Mouse (Mus musculus) thymus, adult 2 months (tissue): ENCODE data around the gene Epyc. TPM values are rescaled to one million over a fixed set of nuclear protein-coding genes. Genes with fewer than 3 reads are reported as not detected.

ENCODE experiments used
- DNase-seq: peaks from one replicate; pipeline ENCODE4 v3.0.0; 2021
- H3K27ac ChIP-seq: fragments of 200-500 bp; 2 replicates; pipeline ENCODE4 v1.5.1; 2012; ENCODE audit warnings: low read length, control low read depth; ENCODE audit not compliant: control insufficient read depth, insufficient read depth
- H3K27me3 ChIP-seq: fragments of 200-500 bp; 2 replicates; pipeline ENCODE4 v1.6.1; 2012; ENCODE audit warnings: mild to moderate bottlenecking, low read length, moderate library complexity, mixed read lengths; ENCODE audit not compliant: control insufficient read depth, insufficient read depth
- H3K36me3 ChIP-seq: fragments of 200-500 bp; 2 replicates; pipeline ENCODE4 v1.6.1; 2012; ENCODE audit warnings: mild to moderate bottlenecking, low read length, moderate library complexity; ENCODE audit not compliant: control insufficient read depth, insufficient read depth
- H3K4me1 ChIP-seq: fragments of 200-500 bp; replicated peaks from 2 replicates; pipeline ENCODE4 v1.6.1; 2012; ENCODE audit warnings: low read length; ENCODE audit not compliant: control insufficient read depth, insufficient read depth
- H3K4me3 ChIP-seq: fragments of 200-500 bp; 2 replicates; pipeline ENCODE4 v1.5.1; 2012; ENCODE audit warnings: mild to moderate bottlenecking, low read length, control low read depth, moderate library complexity; ENCODE audit not compliant: control insufficient read depth, insufficient read depth
- CTCF ChIP-seq: fragments of 200-500 bp; IDR thresholded peaks from 2 replicates; pipeline ENCODE4 v1.5.1; 2012; ENCODE audit warnings: mild to moderate bottlenecking, control low read depth, low read length, moderate library complexity, borderline replicate concordance; ENCODE audit not compliant: control insufficient read depth, poor library complexity, insufficient read depth; ENCODE audit errors: extremely low read depth
- POLR2A ChIP-seq: fragments of 200-500 bp; IDR thresholded peaks from 2 replicates; pipeline ENCODE4 v1.6.1; 2012; ENCODE audit warnings: mild to moderate bottlenecking, low read length, control low read depth, moderate library complexity; ENCODE audit not compliant: control insufficient read depth, poor library complexity, insufficient read depth; ENCODE audit errors: extremely low read depth
- WGBS: fragments of 180-500 bp; shearing (Covaris S2); methylation state at CpG from one replicate; pipeline ENCODE4 v1.1.7; 2018; 5-methylcytosine and 5-hydroxymethylcytosine counted together
- polyA plus RNA-seq: library from polyadenylated mRNA; depleted of rRNA; stranded (reverse); fragments of >200 nt; gene quantifications from 2 replicates; pipeline ENCODE4 v1.2.3, GENCODE M21; 2012

The Epyc gene
- polyA plus RNA-seq, 1 experiment = 0.42 TPM

DNA sequence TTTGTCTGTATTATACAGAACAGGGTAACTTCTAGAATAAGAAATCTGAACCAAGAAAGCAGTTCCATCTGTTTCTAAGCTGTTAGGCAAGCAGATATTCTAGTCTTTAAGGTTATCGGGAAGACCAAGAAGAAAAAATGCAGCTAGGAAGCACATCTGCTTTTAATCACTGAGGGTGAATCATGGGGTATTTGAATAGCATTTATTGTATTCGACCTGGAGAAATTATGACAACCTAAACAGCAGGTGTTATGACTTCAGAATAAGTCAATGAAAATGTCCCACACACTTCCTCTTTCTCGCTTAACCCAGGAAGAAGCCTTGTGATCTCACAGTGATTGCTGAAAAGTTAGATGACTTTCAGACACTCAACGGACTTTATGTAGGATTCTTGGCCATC is 18.8 kb upstream of the Epyc start:
- WGBS = 40% methylated on average over 4 of the region's 4 CpGs
- Histone ChIP-seq H3K4me1 (no peaks in the 10 kb centered on the region), H3K4me3 (no peak overlapping the region), H3K36me3 (no peaks in the 10 kb centered on the region), H3K27ac (no peak overlapping the region), H3K27me3 (no peaks in the 10 kb centered on the region)
- no peak for DNase-seq
- TF ChIP-seq POLR2A (no peak), CTCF (no peak)

DNA sequence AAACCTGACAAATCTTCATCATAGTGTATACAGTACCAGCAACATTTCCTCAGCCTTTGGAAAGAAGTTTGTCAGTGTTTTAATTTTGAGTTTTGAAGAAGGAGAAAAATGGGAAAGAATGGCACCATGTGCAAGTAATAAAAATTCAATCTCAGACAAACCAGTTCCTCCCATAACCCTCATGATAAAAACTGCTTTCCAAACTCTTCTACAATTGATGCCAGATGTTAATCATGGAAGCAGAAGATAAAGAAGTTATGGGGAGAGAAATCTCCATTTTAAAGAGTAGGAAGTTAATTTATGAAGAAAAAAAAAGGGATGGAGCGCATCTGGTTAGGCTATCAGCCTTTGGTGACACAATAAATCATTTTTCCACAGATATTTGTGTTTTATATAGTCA is 17.3 kb upstream of the Epyc start:
- H3K4me3 ChIP-seq = no peak overlapping the region
- no peak overlapping the region for H3K27ac ChIP-seq
- H3K36me3 ChIP-seq = no peaks in the 10 kb centered on the region
- TF ChIP-seq CTCF (no peak), POLR2A (no peak)
- WGBS = 84% methylated on average over 1 of the region's 1 CpGs
- H3K4me1 ChIP-seq = no peaks in the 10 kb centered on the region
- H3K27me3 ChIP-seq = no peaks in the 10 kb centered on the region
- no peak for DNase-seq

DNA sequence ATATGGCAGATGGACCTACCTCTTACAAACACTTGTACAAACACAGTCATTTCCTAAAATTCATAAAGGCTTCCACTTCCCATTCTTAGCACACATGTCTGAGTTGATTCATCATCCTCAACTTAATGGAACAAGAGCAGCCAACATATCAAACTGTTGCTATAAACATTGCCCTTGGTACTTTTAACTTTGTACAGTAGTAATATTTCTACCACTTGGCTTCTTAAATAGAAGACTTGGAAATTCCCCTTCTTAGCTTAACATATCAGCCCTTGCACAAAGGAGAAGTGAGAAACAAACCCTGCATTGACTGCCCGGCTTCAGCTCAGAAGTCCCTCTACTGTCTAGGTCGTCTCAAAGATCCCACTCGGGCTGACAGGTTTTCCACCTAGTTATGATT is 12.8 kb upstream of the Epyc start:
- H3K27me3 ChIP-seq = no peaks in the 10 kb centered on the region
- no peaks in the 10 kb centered on the region for H3K4me1 ChIP-seq
- TF ChIP-seq CTCF (no peak), POLR2A (no peak)
- 88% methylated on average over 3 of the region's 3 CpGs for WGBS
- no peak for DNase-seq
- H3K36me3 ChIP-seq = no peaks in the 10 kb centered on the region
- H3K4me3 ChIP-seq = no peak overlapping the region
- no peak overlapping the region for H3K27ac ChIP-seq

DNA sequence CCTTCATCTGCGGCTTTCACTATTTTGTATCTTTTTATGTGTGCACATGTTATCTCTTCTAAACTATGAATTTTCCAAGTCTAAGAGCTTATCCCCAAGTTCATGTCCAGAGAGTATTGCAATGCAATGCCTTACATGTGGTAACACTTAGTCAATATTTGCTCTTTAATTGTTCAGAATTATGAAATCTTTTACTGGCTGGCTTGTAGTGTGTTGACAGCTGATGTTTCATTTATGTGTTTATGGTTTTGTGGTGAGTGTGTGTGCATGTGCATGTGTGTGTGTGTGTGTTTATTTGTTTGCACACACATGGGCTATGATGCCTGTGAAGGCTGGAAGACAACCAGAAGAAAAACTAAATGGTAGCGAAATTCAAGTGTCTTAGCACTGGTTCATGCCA is 1.9 kb upstream of the Epyc start:
- Histone ChIP-seq H3K4me3 (no peak overlapping the region), H3K4me1 (no peaks in the 10 kb centered on the region), H3K27me3 (no peaks in the 10 kb centered on the region), H3K27ac (no peak overlapping the region), H3K36me3 (no peaks in the 10 kb centered on the region)
- TF ChIP-seq CTCF (no peak), POLR2A (no peak)
- DNase-seq = no peak
- WGBS = 70% methylated on average over 2 of the region's 2 CpGs

DNA sequence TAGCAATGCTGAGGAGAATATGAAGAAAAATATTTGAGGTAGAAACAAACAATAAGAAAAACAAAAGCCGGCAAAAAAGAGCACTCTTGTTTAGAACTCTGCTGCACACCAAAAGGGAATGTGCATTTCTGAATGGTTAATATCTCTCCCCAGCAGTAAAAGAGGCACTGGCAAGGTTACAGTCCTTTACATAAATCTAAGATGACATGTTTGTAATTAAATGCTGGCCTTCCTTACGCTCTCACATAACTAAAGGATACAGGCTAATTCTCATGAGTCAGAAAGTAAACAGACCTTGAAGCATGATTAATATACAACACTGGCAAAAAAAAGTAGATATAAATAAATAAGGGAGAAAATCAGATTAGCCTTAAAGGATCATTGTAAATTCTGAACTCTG is 6.5 kb downstream of the Epyc start:
- no peak for DNase-seq
- TF ChIP-seq CTCF (no peak), POLR2A (no peak)
- Histone ChIP-seq H3K36me3 (no peaks in the 10 kb centered on the region), H3K4me3 (no peak overlapping the region), H3K27ac (no peak overlapping the region), H3K27me3 (no peaks in the 10 kb centered on the region), H3K4me1 (no peaks in the 10 kb centered on the region)
- WGBS = 87% methylated on average over 2 of the region's 2 CpGs

DNA sequence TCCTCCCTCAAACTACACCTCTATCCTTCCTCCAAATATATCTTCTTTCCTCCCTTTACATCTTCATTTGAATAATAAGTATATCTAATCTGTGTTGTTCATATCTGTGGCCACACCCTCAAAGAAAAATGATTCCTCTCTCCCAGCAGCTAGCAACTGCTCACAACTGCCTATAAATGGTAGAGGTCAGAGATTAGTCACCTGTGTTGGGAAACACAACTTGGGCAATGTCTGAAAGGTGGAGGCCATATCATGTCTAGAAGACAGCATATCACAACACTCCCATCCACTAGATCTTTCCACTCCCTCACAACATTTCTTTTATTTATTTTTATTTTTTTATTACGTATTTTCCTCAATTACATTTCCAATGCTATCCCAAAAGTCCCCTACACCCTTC is 15.6 kb downstream of the Epyc start:
- TF ChIP-seq CTCF (no peak), POLR2A (no peak)
- Histone ChIP-seq H3K36me3 (no peaks in the 10 kb centered on the region), H3K4me1 (no peaks in the 10 kb centered on the region), H3K27ac (no peak overlapping the region), H3K27me3 (no peaks in the 10 kb centered on the region), H3K4me3 (no peak overlapping the region)
- no peak for DNase-seq
- WGBS = 98% methylated on average over 1 of the region's 1 CpGs

DNA sequence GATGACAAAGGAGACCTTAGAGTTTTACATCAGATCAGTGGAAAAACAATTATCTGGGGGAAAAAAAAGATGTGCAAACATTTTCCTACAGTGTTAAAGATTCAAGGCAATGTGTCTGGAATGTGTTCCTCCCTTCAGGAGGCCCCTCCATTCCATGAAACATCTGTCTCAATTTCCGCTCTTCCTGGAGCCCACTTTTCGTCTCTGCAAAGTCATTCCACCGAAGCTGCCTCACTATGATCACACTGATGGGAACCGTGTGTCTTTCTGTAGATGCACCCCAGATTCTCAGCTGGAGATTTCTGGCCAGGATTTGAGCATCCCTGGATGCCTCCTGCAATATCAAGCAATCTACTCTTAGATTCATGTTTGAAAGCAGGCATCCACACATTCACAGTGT is 24.8 kb downstream of the Epyc start:
- no peak overlapping the region for H3K4me3 ChIP-seq
- H3K27me3 ChIP-seq = no peaks in the 10 kb centered on the region
- DNase-seq = no peak
- no peak for TF ChIP-seq POLR2A
- no peak for TF ChIP-seq CTCF
- no peaks in the 10 kb centered on the region for H3K36me3 ChIP-seq
- H3K27ac ChIP-seq = no peak overlapping the region
- no peaks in the 10 kb centered on the region for H3K4me1 ChIP-seq
- 83% methylated on average over 4 of the region's 4 CpGs for WGBS
